Mouse (Mus musculus) c-Kit-positive CD71-negative TER-119-negative erythroid progenitor cells, embryonic 14.5 days (primary cell): Measurements from ENCODE around the gene Baiap2.

Source experiments
- DNase-seq: peaks from one replicate; pipeline ENCODE4 v3.0.0-alpha.2; 2013; ENCODE audit warnings: low read depth

The Baiap2 gene

DNA sequence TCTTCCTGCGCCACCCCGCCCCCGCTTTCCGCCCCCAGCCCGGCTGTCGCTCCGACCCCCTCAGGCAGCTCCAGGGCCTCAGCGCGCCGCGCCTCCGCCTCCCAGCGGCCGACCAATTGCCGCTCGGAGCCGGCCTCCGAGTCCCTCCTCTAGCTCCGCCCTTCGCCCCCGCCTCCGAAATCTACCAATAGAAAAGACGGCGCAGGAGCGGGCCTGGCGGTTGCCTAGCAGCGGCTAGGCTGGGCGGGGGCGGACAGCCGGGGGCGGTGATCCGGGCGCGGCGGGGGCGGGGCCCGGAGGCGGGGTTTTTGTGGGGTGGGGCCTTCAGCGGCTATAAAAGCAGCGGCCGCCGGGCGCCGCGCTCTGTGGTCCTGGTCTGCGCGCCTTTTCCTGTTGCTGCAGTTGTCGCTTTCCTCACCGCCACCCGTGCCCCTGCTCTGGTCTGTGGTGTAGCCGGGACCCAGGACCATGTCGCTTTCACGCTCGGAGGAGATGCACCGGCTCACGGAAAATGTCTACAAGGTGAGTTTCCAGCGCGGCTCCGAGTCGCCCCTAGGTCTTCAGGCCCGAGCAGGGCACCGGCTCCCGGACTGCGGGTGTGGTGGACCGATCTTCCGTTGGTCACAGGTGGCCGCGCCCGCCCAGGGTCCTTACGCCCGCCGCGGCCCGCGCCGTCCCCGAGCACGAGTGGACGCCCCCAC, at the start of gene Baiap2:
Baiap2 (plus strand) TSS at position 37 of the 701 bp plus-strand sequence.
- peak; percentile 96 for DNase-seq

- no peak for DNase-seq
Measured at GRCm38 (mm10) chr11:119893667-119894236, 48.8 kb upstream of the Baiap2 start.

DNA sequence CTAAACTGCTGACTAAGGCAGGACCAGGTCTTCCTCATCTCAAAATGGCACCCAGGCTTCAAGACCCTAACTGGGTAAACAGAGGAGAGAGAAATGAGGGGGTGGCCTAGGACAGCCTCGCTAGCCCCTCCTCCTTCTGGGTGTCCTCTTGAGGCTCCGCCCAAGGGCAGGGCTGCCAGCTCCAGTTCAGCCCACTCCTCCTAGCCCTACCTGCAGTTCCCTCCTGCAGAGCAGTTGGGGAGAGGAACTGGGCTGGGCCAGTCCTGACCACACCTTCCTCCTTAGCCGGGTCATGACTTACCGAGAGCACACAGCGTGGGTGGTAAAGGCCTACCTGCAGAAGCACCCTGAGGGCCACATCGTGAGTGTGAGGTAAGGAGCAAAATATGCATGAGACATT, 47.9 kb upstream of the Baiap2 start:
- no peak for DNase-seq

GRCm38 (mm10) chr11:119897041-119897440, 45.5 kb upstream of the Baiap2 start:
- DNase-seq, result no peak

DNA sequence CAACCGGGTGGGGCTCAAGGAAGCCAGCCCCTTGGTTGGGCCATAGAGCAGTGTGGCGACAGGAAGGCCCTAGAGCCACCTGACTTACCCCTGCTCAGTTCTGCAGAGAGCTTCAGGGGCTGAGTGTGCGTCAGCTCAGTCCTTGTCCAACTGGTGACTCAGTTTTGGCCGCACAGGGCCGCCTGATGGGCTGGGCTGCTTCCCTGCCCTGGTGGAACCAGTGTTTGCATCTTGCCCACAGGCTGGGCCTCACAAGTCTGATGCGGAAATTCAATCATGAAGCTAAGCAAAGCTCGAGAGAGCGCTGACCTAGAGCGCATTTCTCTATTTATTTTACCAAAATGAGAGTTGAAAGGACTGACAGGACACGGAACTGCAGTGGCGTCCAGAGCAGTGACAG, 43.6 kb upstream of the Baiap2 start:
- DNase-seq, result no peak

GRCm38 (mm10) chr11:119901174-119901573, 41.4 kb upstream of the Baiap2 start:
- no peak for DNase-seq

- DNase-seq, result no peak
Measured at GRCm38 (mm10) chr11:119902891-119903290, 39.7 kb upstream of the Baiap2 start.

GRCm38 (mm10) chr11:119904621-119905286, 37.8 kb upstream of the Baiap2 start:
- peak; percentile 61 for DNase-seq

GRCm38 (mm10) chr11:119905794-119906193, 36.8 kb upstream of the Baiap2 start:
- no peak for DNase-seq

DNA sequence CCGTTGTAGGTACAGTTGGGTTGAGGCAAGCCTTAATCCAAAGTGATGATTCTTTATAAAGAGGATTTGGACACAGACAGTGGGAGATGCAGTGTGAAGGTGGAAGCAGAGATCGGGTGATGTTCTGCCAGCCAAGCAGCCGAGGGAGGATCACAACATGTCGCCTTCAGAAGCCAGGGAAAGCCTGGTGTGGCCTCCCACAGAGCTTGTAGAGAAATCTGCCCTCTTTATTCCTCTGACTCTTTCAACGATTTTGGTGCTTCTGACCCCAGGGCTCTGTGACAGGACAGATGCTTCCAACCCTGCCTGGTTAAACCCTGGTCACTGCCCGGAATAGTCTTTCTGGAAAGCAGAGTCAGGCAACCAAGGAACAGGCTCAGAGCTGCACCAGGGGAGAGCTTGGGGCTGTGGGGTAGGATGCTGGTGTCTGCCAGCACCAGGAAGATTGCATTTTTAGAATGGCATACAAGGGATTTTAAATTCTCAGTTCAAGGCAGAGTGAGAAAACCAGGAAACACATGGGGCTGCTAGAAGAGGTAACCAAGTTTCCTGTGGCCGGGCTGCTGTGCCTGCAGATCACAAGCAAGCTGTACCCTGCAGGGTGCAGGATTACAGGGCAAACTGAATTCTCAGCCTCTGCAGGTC, 35.4 kb upstream of the Baiap2 start:
- DNase-seq, result no peak

DNA sequence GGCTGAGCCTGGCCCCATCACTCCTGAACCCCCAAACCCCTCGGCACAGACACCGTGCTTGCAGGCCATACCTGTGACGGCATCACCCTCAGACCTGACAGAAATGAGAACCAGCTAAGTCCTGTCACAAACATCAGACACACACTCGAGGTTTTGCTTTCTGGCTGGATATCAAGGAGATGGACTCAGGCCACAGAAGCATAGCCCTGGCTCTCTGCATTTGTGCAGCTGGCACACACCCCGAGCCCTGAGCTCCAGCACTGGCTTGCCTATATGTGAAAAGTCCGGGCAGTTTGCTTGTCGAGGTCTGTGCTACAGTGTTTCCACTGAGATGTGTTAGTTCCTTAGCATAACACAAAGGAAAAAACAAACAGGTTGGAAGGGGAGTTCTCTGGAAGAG, 34.9 kb upstream of the Baiap2 start:
- DNase-seq, result no peak

GRCm38 (mm10) chr11:119909436-119909835, 33.1 kb upstream of the Baiap2 start:
- DNase-seq, result peak; percentile 73

DNA sequence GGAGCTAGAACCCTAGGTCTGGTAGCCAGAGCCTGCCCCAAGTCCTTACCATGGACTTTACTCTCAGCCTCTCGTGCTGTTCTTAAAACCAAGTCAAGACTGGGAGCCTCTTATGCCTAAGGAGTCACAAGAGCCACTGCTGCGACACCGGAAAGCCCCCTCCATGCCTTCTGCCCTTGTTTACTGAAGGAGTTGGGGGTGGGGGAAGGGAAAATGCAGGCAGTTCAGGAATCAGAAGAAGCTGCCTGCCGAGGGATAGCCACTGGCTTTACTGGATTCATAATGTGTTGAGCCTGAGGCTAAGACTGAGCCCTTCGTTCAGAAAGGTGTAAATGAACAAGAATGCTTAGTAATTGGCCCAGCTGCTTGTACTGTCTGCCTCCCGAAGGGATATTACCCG, 29.7 kb upstream of the Baiap2 start:
- no peak for DNase-seq

DNA sequence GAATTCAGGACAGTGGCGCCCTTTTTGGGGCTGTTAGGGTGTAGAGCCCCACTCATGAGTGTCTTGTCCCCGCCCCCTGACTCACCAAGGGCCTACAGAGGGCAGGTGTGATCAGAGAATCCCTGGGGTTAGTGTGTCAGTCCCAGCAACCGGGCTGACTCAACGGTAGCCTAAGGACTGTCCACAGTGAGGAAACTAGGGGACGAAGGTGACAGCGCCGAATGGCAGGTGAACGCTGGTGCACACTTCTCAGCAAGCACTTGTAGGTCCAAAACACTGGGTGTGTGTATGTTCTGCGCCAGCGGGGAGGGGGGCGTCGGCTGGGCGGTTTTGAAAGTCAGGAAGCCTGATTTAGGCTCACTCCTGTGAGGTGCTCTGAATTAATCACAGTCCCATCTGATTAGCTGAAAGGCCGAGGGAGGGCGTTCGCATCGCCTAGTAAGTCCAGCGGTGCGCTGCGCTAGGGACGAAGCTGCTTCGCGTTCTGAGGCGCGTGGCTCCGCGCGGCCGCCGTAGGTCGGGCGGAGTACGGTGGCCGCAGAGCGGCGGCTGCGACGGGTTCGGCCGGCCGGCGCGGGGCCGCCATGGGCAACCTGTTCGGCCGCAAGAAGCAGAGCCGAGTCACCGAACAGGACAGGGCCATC, 29.1 kb upstream of the Baiap2 start, which contains the start of gene Chmp6:
Chmp6 (plus strand) TSS at position 151 of the 644 bp plus-strand sequence.
- peak; percentile 65 for DNase-seq

GRCm38 (mm10) chr11:119913935-119914314, 28.6 kb upstream of the Baiap2 start:
- no peak for DNase-seq

DNA sequence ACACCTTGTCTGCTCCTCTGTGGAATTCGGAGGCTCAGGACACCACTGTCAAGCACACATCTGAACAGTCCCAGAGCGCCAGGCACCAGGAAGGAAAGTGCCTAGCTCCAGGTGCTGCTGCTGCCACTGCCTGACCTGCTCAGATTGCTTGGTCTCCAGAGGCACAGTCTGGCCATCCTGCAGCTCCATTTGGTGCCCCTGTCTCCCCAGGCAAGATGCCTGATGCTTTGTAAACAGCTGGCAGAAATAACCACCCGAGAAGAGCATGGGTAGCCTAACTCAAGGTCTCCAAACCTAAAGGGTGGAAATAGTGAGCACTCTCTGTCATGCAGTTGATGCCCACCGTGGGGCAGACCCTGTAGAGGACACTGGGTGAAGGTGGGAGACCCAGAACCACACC, 28.2 kb upstream of the Baiap2 start:
- DNase-seq, result no peak

DNA sequence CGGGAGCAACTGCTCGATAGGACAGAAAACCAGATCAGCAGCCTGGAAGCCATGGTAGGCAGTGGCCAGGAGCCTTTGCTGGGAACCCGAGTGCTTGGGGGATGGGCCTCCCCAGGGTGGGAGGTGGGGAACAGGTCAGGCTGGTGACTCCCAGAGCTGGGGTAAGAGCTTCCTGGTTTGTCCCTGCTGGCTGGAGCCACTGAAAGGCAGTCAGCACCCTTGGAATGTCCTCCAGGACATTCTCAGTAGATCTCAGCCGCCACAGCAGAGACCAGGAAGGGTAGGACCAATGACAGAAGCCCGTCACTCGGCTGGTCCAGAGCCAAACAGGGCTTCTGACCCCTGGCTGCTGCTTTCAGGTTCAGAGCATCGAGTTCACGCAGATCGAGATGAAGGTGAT, 26.9 kb upstream of the Baiap2 start:
- DNase-seq, result no peak

DNA sequence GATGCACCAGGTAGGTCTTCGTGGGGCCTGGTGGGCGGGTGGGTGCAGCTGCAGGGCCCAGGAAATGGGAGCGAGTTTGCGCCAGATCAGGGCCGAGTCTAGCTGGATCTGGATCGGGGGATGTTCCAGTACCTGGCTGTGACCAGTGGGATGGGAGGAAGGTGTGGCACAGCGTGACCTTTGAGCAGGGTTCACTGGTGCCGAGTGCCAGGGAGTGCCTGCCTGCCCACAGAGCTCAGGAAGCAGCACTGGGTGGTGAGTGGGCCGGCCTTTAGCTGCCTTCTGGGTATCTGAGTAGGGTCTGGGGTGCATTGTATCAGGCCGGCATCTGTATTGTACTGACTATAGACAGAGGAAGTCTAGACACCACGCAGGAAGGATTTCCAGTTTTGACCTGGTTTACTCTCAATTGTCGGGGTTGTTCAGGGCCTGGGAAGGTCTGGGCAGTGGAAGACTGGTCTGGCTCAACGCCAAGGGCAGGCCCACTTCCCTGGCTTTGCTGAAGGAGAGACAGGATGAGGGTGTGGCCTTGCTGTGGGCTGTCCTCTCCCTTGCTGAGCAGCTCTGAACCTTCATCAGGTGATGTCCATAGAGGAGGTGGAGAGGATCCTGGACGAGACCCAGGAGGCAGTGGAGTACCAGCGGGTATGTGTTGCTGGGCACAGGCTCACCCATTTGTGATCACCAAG, 26.3 kb upstream of the Baiap2 start:
- DNase-seq, result no peak

DNA sequence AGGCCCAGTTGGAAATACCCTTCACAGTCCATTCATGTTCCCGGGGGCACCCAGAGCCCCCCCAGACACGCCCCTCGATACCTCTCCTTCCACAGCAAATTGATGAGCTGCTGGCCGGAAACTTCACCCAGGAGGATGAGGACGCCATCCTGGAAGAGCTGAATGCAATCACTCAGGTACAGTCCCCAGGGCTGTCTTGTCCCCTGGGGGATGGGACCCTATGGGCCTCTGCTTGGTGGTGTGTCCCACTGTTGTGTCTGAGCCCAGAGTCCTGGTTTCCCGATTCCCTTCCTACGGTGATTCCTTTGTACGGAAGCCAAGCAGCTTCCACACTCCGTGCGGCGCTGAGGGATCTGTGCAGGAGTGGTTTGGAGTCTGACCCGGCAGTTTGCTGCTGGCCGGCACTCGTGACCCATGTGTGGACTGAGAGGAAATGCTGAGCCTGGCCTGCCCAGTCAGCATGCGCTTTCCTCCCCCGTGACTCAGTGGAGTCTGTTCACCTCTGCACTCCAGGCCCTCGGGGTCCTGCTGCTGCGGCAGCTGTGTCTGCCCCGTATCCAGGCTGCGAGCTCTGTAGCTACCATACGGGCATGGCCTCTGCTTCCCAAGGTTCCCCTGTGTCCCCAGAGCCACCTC, 25.6 kb upstream of the Baiap2 start:
- DNase-seq, result no peak

- no peak for DNase-seq
Measured at GRCm38 (mm10) chr11:119918521-119918920, 24.0 kb upstream of the Baiap2 start.

GRCm38 (mm10) chr11:119919432-119919831, 23.1 kb upstream of the Baiap2 start:
- DNase-seq, result no peak
